Mouse (Mus musculus): ENCODE measurements around the gene Zbtb24.

- no peak for TF ChIP-seq CTCF (IDR thresholded peaks at IDR 0.05; ENCODE audit: control insufficient read depth, insufficient read depth, low read length)
- TF ChIP-seq POLR2A (IDR thresholded peaks at IDR 0.05; ENCODE audit: borderline replicate concordance, control insufficient read depth, low read depth, low read length), result peak; percentile 83; the same call in 1 of the 2 replicates
Measured at GRCm38 (mm10) chr10:41450137-41450670, at the start of gene Zbtb24.

Measured in bone marrow, adult 2 months (tissue).